Mouse (Mus musculus) embryonic stem cell, embryonic (primary cell): ENCODE measurements at regions not wholly inside any gene's neighbourhood (a gene's known extent, or its start where the extent isn't known, plus 50 kb on each side); places are given as distances from the start of the nearest gene placed in this dataset.

Experiments
- CTCF ChIA-PET, 4 experiments: fragments of 300-600 bp in 2 of 4; fragments of 350-600 bp in 2 of 4; sonication (Branson Sonifier 250); formaldehyde crosslinking; loops; one replicate each; lab custom pipeline; 2022; ENCODE audit warnings: inconsistent platforms in 2 of 4; lab: Charles Lee
- POLR2A ChIA-PET, 4 experiments: fragments of 300-600 bp in 2 of 4; fragments of 350-600 bp in 2 of 4; sonication (Branson Sonifier 250); formaldehyde crosslinking; loops; one replicate each; lab custom pipeline; 2022; ENCODE audit warnings: antibody characterized with exemption in 4 of 4, inconsistent platforms in 1 of 4; lab: Charles Lee

DNA sequence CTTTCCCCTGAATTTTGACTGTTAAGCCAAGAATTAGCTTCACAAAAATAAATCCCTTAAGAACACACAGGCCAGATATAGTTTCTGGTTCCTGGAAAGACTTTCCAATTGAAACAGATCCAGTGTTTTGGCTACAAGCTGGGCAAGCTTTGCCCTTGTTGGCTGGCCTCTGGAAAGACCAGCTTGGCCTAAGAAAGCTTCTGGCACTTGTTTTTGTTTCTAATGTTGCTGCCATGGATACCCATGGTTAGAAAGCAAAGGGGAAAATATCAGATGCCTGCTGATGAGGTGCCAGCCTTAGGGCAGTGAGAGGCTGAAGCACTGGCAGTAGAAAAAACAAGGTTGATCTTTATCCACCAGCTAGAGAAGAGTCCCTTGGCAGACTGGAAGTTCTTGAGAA, 228.2 kb downstream of the Klhl13 start:
- CTCF ChIA-PET: no interaction called here
- POLR2A ChIA-PET: no interaction called here

DNA sequence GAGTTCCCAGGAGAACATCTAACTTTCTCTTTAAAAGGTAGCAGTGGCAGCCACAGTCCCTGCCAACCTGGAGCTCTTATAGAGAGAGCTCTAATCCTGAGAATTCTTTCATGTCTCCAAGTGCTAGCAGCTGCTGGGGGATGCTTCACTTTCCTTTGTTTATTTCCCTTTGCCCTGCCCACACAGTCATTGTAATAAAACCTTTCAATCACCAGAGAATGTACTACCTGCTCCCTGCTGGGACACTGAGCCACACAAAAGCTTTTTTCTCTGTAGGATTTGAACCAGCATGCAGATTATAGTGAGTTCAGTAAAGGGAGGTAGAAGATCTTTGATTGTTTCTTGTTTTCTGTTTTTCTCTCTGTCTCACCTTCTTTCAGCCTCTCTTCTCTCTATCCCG, 269.0 kb downstream of the Klhl13 start:
- POLR2A ChIA-PET: no interaction called here
- CTCF ChIA-PET: interaction anchor here in 1 of 4 experiments (0.6 kb wide), 1 partner anchor 293 kb away, joined by 10 read pairs; no protein-coding TSS in a partner anchor

DNA sequence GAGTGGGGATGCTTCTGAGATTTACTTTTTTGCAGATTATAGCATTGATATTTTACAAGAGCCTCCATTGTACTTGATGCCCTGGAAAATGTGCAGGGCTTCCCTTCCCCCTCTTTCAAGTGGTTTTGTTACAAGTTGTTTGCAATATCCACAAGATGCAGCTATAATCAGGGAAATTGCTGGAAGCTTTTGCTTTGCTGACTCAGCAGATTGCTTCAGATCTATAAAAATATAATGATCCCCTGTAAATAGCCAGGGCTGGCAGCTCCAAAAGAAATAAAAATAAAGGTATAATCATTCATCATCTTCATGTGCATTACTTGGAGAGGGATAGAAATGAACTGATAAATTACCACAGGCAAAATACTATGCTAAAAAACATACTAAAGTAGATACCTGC, 272.1 kb downstream of the Klhl13 start:
- POLR2A ChIA-PET: no interaction called here

GRCm38 (mm10) chrX:23066432-23066831, 298.4 kb downstream of the Klhl13 start:
- POLR2A ChIA-PET: no interaction called here
- CTCF ChIA-PET: no interaction called here

More for the DNA sequence above, 272.1 kb downstream of the Klhl13 start:
- CTCF ChIA-PET: no interaction called here

DNA sequence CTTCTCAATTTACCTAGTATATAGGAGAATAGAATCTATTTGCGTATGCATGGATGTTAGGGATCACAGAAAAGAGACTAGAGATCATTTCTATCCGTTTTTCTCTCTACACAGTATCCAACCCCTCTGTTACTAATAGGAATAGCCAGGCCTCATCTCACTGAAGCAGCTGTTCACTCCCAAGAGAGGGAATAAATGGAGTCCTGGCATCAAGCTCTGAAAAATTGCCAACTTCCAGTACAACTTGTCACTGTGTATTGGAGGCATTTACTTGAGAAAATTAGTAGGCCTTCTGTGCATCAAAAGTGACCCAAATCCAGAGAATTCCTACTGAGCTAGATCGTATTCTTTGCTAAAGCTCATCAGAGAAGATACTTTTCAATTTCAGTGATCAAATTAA, 337.3 kb downstream of the Klhl13 start:
- ChIA-PET POLR2A (interaction anchor here in 1 of 4 experiments (0.6 kb wide), 1 partner anchor 338 kb away, joined by 5 read pairs; the partner anchor contains the start of gene Klhl13), CTCF (no interaction called here)

GRCm38 (mm10) chrX:23015562-23015961, 349.3 kb downstream of the Klhl13 start:
- POLR2A ChIA-PET: no interaction called here
- CTCF ChIA-PET: no interaction called here

GRCm38 (mm10) chrX:23015118-23015517, 349.8 kb downstream of the Klhl13 start:
- CTCF ChIA-PET: no interaction called here
- POLR2A ChIA-PET: no interaction called here
